Mouse (Mus musculus): ENCODE data around the gene Aco1.
"Not testable (repeated sequence)": the region's sequence is repeated elsewhere in the genome, so short reads cannot be mapped to it uniquely, and the experiment has no call there.

Aco1 gene

DNA sequence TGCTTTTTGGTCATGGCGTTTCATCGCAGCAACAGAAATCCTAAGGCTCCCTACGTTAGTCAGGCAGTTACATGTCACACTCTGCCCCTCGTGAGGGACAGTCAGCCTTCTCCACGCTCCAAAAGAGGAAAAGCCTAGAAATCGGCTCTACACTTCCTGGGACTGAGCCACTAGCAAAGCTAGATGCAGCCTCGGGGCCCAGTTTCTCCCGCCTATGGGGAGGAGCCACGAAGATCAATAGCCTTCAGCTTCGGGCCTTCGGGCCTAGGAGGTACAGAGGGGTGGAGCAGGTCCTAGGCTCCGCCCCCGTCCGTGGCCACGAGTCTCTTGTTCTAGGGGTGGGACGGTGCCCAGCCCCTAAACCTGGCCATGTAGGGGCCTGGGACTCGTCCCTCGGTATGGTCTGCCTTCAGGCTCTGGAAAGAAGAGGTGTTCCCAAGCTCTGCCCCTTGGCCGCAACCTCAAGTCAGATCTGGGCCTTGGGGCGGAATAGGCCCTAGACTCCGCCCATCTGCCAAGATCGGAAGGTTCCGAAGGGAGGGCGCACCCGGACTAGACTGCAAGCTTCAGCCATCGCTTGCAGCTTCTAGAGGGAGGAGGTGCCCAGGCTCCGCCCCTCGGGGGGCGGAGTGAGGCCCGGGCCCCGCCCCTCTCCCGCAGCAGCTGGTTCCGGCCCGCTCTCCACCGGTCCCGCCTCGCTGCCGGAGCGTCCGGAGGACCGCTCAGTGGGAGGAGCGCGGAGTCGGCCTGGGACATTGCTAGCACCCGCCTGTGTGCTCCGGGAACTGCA, at the start of gene Aco1:
Gene Aco1 (plus strand): TSS at position 339 of the 790 bp plus-strand sequence.
- peak; percentile 95 for DNase-seq

DNA sequence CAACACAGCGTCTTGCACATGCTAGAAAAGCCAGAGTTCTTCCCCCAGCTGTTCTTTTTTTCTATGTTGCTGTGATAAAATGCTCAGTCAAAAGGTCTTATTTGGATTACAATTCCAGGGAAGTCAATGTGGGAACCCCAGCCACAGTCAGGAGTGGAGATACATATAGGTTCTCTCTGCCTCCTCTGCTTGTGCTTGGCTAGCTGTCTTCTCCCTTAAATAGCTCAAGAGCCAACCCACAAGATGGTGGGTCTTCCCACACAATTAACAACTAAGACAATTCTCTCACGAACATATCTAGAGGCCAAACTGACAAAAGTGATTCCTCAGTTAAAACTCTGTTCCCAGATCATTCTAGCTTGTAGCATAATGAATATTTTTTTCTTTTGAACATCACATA, 47.9 kb upstream of the Aco1 start:
- DNase-seq, result no peak

DNA sequence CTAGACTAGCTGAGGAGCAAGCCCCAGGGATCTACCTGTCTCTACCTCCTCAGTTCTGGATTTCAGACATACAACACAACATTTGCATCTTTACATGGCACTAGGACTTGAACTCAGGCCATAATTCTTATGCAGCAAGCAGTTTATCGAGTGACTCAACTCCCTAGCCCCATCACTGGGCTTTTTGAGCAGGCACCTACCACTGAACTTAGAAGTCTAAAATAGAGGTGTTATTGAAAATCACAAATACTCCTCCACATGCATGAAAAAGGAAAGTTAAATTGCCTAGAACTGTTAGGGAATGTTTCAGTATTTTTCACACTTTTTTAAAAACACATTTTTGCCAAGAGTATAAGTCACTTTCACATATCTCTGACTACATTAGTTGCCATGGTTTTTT, 39.9 kb upstream of the Aco1 start:
- DNase-seq, result no peak

DNA sequence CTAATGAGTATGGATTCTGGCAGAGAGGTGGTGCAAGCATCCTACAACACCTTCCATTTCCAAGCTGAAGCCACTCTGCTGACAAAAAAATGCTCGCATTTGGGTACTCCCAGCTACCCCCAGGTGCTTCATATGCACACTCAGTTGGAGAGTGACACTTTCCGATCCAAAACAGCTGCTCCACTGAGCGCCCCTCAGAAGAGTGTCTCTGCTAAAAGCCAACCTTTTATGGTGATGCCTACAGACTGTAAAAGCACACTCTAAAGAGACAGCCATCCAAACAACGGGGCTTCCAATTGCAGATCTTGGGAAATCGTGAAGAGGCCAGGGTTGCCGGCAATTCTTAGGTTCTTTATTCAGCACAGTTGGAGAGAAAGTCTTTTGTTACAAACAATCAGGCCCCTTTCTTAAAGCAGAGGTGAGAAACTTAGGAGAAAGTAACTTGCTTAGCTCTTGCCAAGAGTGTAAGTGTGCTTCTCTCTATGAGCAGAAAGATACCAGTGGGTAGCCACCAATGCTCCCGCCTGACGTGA, 36.8 kb upstream of the Aco1 start:
- no peak for DNase-seq

DNA sequence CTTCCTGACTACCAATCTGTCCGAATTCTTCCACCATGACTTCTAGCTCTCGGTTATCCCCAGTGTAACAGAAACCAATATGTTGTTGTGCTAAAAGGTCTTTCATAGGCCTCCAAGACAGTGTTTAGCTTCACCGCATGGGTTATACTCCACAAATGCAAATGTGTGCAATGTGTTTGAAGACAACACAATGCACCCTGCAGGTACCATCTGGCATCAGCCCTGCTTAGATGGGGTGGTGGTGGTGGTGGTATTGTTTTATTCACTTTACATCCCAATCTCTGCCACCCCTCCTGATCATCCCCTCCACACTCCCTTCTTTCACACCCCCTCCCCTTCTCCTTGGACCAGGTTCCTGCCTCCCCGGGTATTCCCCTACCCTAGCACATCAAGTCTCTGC, 34.9 kb upstream of the Aco1 start:
- no peak for DNase-seq

DNA sequence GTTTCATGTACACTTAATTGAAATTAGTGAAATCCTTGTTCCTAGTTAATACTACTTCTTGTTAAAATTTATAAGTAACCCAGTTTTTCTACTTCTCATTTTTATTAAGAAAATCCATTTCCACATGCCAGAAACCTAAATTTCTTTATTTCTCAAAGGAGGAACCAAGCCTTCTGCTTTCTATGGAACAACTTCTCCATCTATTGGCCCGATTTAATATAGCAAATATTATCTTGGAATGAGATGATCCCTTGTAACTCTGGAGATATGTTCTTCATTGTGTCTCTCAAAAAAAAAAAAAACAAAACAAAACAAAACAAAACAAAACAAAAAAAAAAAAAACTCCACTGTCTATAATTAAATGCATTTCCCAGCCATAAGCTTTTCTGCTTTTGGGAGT, 29.7 kb upstream of the Aco1 start:
- DNase-seq, result no peak

DNA sequence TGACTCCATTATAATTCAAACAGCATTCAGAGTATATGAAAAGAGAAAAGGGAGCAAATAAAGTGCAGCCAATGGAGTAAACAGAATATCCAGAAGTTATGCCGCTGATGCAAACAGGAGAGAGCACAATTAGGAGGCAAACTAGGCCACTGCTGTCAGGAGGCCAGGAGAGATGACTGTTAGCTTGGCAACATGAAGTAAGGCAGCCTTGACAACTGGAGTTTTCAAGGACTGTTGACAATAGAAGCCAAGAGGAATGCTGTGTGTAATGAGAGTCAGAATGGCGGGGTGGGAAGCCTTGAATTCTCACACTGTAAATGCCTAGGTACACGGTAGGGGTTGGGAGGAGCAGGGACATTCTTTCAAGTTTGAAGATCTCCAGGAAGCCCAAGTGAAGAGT, 21.7 kb upstream of the Aco1 start:
- DNase-seq, result no peak

DNA sequence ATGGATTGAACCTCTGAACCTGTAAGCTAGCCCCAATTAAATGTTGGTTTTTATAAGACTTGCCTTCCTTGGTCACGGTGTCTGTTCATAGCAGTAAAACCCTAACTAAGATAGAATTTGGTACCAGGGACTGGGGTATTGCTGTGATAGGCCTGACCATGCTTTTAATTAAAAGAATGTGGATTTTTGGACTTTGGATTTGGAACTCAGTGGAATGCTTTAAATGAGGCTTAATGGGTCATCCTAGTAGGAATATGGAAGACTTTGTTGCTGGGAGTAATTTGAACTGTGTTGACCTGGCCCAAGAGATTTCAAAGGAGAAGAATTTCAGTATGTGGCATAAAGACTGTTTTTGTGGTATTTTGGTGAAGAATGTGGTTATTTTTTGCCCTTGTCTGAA, 20.6 kb upstream of the Aco1 start:
- DNase-seq, result not testable (repeated sequence)

DNA sequence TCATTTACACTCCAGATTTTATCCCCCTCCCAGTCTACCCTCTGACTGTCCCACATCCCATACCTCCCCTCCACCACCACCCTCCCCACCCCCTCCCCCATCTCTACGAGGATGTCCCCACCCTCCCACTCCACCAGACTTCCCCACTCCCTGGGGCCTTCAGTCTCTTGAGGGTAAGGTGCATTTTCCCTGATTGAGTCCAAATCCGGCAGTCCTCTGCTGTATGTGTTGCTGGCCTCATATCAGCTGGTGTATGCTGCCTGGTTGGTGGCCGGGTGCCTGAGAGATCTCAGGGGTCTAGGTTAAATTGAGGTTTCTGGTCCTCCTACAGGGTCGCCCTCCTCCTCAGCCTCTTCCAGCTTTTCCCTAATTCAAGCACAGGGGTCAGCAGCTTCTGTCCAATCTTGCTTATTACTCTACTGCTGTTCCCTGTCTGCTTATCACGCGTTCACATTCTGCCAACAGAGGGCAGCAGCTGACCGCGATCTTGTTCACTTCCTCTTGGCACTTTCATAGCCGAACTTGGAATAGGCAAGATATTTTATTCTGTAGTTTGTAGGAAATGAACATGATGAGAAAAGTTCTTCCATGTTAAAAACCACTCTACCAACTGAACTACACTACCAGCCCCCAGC, 8.3 kb upstream of the Aco1 start:
- peak; percentile 56 for DNase-seq

DNA sequence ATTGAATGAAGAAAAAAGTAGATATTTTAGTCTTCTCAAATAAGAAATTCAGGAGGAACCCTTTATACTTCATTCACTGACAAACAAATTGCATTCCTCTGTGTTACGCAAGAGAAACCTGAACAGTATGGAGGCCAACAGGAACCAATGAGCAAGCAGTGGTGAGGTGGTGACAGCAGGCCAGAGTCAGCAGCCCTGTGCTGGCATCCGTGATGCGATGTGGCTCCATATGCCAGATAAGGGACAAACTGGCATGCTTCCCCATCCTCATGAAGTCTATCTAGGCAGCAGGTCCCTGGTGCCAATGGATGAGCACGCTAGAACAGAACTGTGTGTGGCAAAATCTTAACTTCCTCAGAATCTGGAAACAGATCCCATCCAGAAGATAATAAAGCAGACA, 6.4 kb upstream of the Aco1 start:
- no peak for DNase-seq

DNA sequence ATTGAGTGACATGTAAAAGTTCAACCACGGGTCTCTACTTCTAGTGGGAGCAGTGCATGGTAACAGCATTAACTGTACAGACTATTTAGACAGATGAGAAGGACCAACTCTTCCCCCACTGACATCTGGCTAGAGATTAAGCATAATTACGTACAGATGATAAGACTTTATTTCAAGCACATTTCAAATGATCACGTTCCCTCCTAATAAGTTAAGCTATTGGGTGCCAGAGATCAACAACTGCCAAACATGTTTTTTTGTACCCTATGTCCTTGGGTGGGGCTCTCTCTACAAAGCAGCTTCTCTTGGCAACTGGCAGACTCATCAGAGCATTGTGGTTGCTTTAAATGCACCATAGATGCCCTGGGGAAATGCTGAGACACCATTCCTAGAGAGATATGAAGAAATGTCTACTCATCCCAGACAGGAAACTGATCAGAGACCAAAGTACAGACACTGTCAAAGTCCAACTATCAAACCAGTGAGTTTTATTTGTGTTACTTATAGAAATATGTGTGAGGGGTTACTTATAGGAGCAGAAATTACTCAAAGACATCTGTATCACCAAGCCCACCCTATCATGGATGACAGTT, 3.1 kb upstream of the Aco1 start:
- DNase-seq, result no peak

DNA sequence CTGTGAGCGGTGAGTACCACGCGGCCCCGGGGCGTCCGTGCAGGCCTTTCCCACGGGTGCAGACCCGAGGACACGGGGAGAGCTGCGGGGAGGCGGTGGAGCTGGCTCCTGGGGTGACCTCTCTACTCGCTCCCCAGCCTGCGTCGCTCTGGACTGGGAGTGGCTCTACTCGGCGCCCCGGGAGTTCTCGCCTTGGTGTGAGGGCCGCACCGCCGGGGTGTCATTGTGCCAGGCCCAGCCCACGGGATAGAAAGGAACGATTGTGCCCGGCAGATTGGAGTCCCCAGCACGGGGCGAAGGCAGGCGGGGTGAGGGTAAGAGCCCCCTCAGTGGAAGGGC, 621 bp downstream of the Aco1 start:
- DNase-seq, result no peak

DNA sequence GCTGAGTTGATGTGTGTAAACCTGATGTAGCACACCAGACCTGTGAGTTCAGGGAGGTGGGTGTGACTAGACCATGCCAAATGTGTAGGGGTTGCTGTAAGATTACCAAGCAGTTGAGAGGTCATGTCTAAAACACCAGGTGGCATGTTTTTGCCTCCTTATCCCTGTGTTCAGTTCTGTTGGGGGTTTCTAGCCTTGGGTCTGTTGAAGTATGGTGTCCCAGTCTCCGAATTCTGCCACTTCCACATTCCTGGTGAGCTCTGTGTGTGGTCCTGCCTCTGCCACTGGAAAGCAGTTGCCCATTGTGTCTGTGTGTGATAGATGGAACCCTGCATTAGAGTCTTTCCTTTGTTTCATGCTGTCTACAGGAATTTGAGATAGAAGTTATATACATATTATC, 1.7 kb downstream of the Aco1 start:
- DNase-seq, result no peak

DNA sequence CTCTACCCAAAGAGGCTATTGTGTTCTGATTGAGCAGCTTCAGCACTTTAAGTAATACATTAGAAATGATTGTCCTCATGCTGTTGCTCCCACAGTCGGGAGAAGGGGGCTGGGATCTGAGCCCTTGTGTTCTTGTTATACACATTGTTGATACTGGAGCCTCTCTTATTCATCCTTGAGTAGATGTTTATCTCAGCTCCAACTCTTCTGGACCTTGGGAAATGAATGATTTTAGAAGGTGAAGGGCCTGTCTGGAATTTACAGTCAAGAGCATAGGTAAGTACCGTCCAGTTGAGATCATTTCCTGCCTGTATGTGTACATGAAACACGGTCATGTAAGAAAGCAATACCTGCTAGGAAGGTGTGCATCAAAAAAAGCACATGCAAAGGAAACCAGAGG, 2.1 kb downstream of the Aco1 start:
- no peak for DNase-seq

DNA sequence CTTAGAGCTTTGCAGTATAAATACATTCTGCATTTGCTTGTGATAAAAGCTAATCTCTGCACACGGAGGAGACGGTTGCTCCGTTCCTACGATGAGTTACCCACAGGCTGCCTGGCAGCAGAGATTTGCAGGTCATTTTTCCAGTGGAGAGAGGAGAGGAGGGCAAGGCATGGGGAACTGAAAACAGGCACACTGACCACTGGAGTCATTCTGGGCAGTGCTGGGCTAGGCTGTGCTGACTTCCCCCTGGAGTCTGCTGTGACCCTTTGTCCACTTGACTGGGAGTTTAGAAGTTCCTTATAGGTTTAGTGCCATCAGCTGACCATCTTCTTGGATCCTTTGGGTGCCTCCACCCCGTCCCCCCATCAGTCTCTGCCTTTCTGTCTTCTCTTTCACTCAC, 5.4 kb downstream of the Aco1 start:
- no peak for DNase-seq

DNA sequence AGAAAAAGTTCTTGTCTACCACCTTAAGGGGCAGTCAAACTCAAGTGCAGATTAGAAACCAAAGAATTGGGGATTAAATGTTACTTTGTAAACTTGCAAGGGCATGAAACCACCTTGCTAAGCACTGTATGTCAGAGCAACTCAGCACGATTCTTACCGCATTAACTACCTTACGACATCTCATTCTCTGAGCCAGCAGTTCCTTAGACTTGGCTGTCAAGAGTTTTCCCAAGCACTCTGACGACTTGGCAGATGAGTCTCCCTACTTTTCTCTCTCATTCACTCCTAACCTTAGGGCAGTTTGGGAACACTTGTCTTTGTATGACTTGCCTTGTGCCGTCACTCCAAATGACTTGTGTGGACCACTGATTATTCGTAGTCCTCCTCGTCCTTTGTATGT, 7.2 kb downstream of the Aco1 start:
- DNase-seq, result no peak

DNA sequence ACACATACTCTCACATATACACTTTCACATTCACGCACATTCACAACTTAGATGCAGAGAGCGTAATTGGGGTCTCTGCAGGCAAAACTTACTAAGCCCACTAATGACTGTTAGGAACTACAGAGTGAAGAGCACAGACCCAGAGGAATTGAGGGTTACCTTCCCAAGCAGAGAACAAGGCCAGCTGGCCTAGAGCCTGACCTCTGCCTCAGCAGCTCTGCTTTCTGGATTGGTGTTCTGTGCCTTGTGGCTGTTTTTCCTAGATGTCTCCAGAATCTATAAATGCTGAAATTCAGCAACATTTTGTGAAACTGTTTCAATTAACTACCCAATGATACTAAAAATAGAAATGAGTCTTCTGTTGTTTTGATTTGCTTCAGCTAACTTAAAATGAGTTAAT, 9.9 kb downstream of the Aco1 start:
- DNase-seq, result no peak

DNA sequence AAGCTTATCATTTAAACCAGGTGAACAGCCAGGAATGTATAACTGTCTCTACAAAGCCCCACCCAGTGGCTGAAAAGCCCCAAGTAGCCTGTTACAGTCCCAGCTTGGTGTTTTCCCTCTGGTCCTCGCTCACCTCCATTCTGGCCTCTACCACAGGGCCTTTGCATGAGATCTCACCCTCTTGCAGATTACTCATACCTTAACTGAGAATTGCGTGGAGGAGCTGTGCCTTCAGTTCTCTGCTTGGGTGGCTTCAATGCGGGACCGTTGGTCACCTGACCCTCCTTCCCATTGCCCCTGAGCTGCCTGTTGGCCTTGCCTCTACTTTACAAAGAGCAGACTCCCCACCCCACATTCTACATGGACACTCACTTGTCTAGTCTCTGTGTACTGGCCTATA, 10.6 kb downstream of the Aco1 start:
- DNase-seq, result no peak

DNA sequence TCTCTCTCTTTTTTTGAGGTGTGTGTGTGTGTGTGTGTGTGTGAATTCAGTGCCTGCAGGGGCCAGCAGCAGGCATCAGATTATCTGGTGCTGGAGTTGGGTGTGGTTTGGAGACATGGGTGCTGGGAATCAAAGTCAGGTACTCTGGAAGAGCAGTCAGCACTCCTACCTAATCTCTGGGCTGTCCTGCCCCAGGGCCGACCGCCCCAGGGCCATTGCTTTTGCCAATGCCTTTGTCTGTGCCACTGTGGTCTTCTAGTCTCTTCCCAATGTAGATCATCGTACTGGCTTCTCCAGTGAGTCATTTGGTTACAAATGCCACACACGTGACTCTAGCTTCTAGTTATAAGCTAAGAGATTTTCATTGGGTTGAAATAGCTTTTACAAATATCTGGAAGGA, 11.9 kb downstream of the Aco1 start:
- DNase-seq, result no peak

DNA sequence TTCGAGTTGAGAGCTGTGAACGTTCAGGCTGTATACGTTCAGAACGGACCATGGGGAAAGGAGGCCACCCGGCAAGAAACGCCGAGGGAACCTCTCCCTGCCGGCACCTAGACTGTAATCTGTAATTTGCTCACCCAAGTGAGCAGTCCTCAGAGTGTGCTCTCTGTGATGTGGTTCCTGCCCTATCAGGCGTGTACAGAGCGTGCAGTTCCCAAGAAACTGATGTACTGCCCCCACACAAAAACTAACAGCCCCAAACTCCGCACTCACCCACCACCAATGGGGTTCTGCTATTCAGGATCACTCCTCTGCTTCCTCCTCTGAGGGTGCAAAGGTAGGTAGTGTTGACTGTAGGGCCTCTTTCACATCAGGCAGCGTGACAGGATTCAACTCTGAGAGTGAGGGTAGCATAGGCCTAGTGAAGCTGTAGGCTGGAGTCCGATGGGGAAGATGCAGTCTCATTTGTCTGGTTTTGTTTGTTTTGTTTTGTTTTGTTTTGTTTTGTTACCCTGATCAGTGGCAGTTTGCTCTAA, 12.7 kb downstream of the Aco1 start:
- DNase-seq, result no peak

DNA sequence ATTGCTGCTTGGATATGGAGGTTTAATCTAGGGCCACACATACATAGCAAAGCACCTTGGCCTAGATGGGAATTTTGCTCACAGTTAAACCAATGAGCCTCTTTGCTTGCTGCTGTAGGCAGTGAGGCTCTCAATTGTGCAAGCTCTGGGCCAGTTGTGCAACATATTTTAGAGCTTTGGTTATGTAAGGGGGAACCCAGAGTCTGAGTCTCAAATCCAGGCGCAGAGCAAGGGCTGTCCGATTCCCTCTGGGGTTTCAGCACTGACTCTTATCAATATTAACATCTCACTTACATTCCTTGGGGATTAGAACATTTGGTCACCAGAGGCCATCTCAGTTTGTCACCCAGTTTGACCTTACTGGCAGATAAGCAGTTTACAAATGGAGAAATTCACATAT, 13.3 kb downstream of the Aco1 start:
- no peak for DNase-seq

DNA sequence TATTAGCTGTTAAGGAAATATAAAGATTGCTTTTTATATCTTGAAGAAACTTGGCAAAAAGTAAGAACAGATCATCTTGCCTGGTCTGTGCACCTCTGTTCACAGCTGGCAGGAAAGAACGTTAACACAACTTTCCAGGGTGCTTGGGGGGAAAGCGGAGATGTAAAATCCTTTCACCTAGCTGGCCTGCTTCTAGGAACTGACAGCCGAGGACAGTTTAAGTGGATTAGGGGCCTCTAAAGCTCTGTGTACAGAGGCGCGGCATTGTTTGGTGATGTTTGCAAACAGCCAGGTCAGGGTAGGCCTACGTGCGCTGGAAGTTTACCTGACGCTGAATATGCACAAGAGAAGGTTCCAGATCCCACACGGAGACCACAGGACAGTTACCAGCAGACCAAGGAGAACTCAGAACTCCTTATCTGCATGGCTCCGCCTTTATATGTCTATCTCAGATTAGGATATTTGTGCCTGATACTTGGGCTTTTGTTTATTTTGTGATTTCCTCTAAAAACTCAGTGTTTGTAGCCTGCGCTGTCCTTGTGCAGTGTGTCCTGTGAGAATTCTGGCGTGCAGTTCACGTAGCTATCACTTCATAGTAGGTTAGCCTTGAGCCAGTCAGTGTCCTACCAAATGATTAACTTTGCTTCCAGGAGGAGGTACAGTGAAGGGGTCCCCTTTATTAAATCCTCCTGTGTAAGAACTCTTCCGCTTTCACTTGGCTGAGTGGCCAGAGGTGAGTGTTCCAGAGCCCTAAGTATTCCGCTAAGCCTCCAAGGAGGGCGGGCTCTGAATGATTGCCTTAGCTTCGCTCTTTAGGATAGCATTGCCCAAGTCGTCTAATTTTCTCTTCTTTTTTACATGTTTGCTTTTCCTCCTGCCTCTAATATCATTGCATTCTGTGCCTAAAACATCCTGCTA, 14.0 kb downstream of the Aco1 start:
- no peak for DNase-seq

Measured in cerebellum, adult 11 months (tissue).